In the genomic region with DNA sequence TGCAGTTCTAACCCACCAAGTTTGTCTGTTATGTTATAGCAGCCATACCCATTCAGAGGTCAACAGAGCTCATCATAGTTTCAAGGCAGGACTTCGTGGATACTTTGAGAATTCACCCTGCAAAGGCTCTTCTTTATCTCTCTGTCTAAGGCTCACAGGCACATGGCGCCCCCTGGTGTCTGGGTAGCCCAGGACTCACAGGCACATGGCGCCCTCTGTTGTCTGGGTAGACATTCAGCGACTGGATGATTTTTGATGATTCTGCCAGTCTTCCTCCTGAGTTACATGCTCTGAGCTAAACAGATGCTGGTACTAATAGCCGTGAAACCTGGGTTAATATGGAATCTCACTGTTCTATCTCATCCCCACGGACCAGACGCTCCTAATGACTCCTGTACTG, we compare ENCODE assay signal across 9 mouse cellular contexts. TPM values are rescaled to one million over a fixed set of nuclear protein-coding genes. Genes with fewer than 3 reads are reported as not detected.
DNase-seq lines count a peak whose midpoint lies in the region; ATAC-seq lines count a peak whose summit lies in the region.
"Had no signal": no experiment of that assay in that cellular context is flagged by ENCODE, and none has a peak within 500 bp of the region (broad histone marks: within the 10 kb centered on the region; RNA-seq: fewer than 3 reads in every experiment).

No protein-coding gene starts in this region.

- no peak overlapping the region for H3K4me2 ChIP-seq in neural tube, embryonic 11.5 days (ENCODE audit: low read depth)

- no peaks in the 10 kb centered on the region for H3K9me3 ChIP-seq in neural tube, embryonic 11.5 days (ENCODE audit: control insufficient read depth, low read length)

- 0 out of 2 replicates have a peak, but pooled peaks cover 3% of the 10 kb centered on the region for H3K4me1 ChIP-seq in neural tube, embryonic 11.5 days (ENCODE audit: control insufficient read depth, insufficient read depth, low read length)

- no peak overlapping the region for H3K4me3 ChIP-seq in neural tube, embryonic 11.5 days (ENCODE audit: low read depth, low read length)

- DNase-seq in cerebellum, postnatal 14 days: peak; percentile 33 to 66
- DNase-seq in cerebellum, adult 8-10 months: no peak
- peak; percentile 36 for DNase-seq in neural tube, embryonic 11.5 days (ENCODE audit: low spot score)
- no peak for DNase-seq in neural tube, embryonic 10.5 days (ENCODE audit: extremely low spot score, low spot score)
- peak; percentile 48 for DNase-seq in c-Kit-positive CD71-negative TER-119-negative erythroid progenitor cells, embryonic 14.5 days (ENCODE audit: low read depth)
- peak; percentile 52 for DNase-seq in layer of hippocampus, adult 9-11 months
- peak; percentile 54 for DNase-seq in mesoderm, embryonic 11.5 days (ENCODE audit: low read depth, low spot score)
- DNase-seq in thymus, postnatal 36 days: peak; percentile 69 to 71

- WGBS in neural tube, embryonic 11.5 days: 73% methylated on average over 7 of the region's 7 CpGs

- H3K27ac ChIP-seq in neural tube, embryonic 11.5 days (ENCODE audit: low read depth, low read length): no peak overlapping the region

- ATAC-seq in neural tube, embryonic 11.5 days (ENCODE audit: insufficient read depth, low FRiP score, low TSS enrichment): no peak

- H3K36me3 ChIP-seq in neural tube, embryonic 11.5 days (ENCODE audit: control insufficient read depth, insufficient read depth, low read length): no peaks in the 10 kb centered on the region

- H3K9ac ChIP-seq in neural tube, embryonic 11.5 days (ENCODE audit: low read length): no peak overlapping the region

- H3K27me3 ChIP-seq in neural tube, embryonic 11.5 days (ENCODE audit: control insufficient read depth, insufficient read depth, low read length): no peaks in the 10 kb centered on the region

RNA-seq across cellular contexts. Expression of a gene that starts 34.3 kb away (rescaled TPM):
- polyA plus RNA-seq in neural tube, embryonic 11.5 days (2014; fragmentation: Nextera tagmentation; extraction: Ambion mirVana): 0.27 TPM in 1 of 2 replicates, not detected in the other
- polyA plus RNA-seq: gonadal fat pad, adult 2 months had no signal

Comparison
In these comparisons a context has a peak if more than half of its experiments do, and no peak if none do; other contexts are left out.
1. DNase-seq: peak in cerebellum, postnatal 14 days (2 of 2), neural tube, embryonic 11.5 days (single experiment), c-Kit-positive CD71-negative TER-119-negative erythroid progenitor cells, embryonic 14.5 days (single experiment), layer of hippocampus, adult 9-11 months (single experiment), mesoderm, embryonic 11.5 days (single experiment) and thymus, postnatal 36 days (2 of 2); none in cerebellum, adult 8-10 months (single experiment) and neural tube, embryonic 10.5 days (single experiment).